Mouse (Mus musculus) adrenal gland, adult 18-20 months (tissue): ENCODE measurements around the gene Gm29609. TPM values are rescaled to one million over a fixed set of nuclear protein-coding genes. Genes with fewer than 3 reads are reported as not detected.

Experiments used
- total RNA-seq, 2 experiments: library from RNA; stranded (reverse); gene quantifications; 1 replicate in 1 of 2; 2 replicates in 1 of 2; pipeline ENCODE4 v1.2.3; 2021

Gene Gm29609
- total RNA-seq, 2 experiments from 2014 or later = 1.9 to 2.2 TPM

Other genes with a start within 250 kb of the Gm29609 start
- gene Cgref1, start 234.3 kb downstream of the Gm29609 start, total RNA-seq = 1 to 10 TPM; 1.0 to 1.9 TPM
- 100 to 1,000 TPM; 146 to 149 TPM for gene Preb, start 219.6 kb downstream of the Gm29609 start, total RNA-seq
- gene Tcf23, start 211.2 kb downstream of the Gm29609 start, total RNA-seq = 1 to 10 TPM; 1.3 to 2.4 TPM
- gene Atraid, start 131.6 kb downstream of the Gm29609 start, total RNA-seq = 100 to 1,000 TPM; 104 to 109 TPM
- gene Slc5a6, start 131.0 kb downstream of the Gm29609 start, total RNA-seq = 10 to 100 TPM; 31.6 to 33.1 TPM
- gene Cad, start 125.1 kb downstream of the Gm29609 start, total RNA-seq = 10 to 100 TPM; 17.5 to 25.4 TPM
- gene Dnajc5g, start 73.6 kb downstream of the Gm29609 start, total RNA-seq = not detected
- not detected for gene Slc30a3, start 71.7 kb downstream of the Gm29609 start, total RNA-seq
- under 1 TPM in 1 of 2 experiments, not detected in 1; 0.35 TPM for gene Trim54, start 63.2 kb downstream of the Gm29609 start, total RNA-seq
- not detected for gene Ucn, start 41.1 kb downstream of the Gm29609 start, total RNA-seq
- gene Mpv17, start 25.7 kb downstream of the Gm29609 start, total RNA-seq = 10 to 100 TPM; 59.1 to 61.5 TPM
- 10 to 100 TPM; 43.8 to 55.2 TPM for gene Gtf3c2, start 233 bp upstream of the Gm29609 start, total RNA-seq
- gene Snx17, start 13.3 kb upstream of the Gm29609 start, total RNA-seq = 100 to 1,000 TPM; 103 to 108 TPM
- gene Eif2b4, start 13.5 kb upstream of the Gm29609 start, total RNA-seq = 10 to 100 TPM; 54.9 to 69.8 TPM
- gene Zfp513, start 22.4 kb upstream of the Gm29609 start, total RNA-seq = 10 to 100 TPM; 25.9 to 29.2 TPM
- 100 to 1,000 TPM; 110 to 129 TPM for gene Ppm1g, start 40.8 kb upstream of the Gm29609 start, total RNA-seq
- gene Nrbp1, start 61.0 kb upstream of the Gm29609 start, total RNA-seq = 10 to 100 TPM; 66.7 to 89.4 TPM
- gene Gm9970, start 61.3 kb upstream of the Gm29609 start, total RNA-seq = under 1 TPM in 1 of 2 experiments, not detected in 1; 0.60 TPM
- gene Krtcap3, start 71.8 kb upstream of the Gm29609 start, total RNA-seq = 1 to 10 TPM; 4.9 to 6.5 TPM
- 10 to 100 TPM; 34.9 to 37.9 TPM for gene Ift172, start 111.2 kb upstream of the Gm29609 start, total RNA-seq
- gene Fndc4, start 116.2 kb upstream of the Gm29609 start, total RNA-seq = 10 to 100 TPM in 1 of 2 experiments, 1 to 10 TPM in 1; 9.5 to 10.3 TPM
- gene Gckr, start 117.5 kb upstream of the Gm29609 start, total RNA-seq = under 1 TPM; 0.22 to 0.36 TPM